Mouse (Mus musculus) skeletal muscle tissue, postnatal 0 days (tissue): Measurements from ENCODE around the gene Otc. TPM values are rescaled to one million over a fixed set of nuclear protein-coding genes. Genes with fewer than 3 reads are reported as not detected.

Experiments used
- polyA plus RNA-seq: library from polyadenylated mRNA; unstranded; fragments of >200 nt; fragmentation: Nextera tagmentation; extraction: Ambion mirVana; gene quantifications from 2 replicates; pipeline ENCODE4 v1.2.1, GENCODE M21; 2015

Otc gene
- polyA plus RNA-seq, result 0.05 TPM in 1 of 2 replicates, not detected in the other

DNA sequence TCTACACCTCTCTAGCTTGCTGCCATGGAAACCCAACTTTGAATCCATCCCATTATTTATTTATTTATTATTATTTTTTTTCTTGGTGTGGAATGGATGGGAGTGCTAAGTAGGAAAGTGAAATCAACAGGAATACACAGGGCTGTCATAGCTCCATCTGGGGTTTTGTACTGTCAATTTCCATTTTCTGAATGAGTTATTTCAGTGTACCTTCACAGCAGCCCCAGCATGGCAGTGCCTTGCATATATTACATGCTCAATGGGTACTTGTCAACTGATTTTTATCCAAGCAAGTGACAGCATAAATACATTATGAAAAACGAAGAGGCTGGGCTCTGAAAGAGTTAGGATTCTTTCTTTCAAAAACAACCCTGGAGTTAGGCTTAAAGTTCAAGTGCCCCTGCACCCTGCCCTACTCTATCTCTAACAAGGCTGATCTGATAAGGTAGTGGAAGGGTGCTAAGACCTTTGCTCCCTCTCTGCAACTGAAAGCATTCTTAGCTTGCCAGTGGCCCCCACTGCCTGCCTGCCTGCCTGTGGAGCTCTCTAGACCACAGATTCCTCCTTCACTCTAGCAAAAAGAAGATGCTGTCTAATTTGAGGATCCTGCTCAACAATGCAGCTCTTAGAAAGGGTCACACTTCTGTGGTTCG, at the start of gene Otc:
TSS of gene Otc (plus strand) at position 454 of the 653 bp plus-strand sequence.

GRCm38 (mm10) chrX:10216410-10216949, 35.6 kb upstream of the Otc start, which contains the start of gene Rpgr:
Rpgr (minus strand) TSS chrX:10216920.

Other genes starting within 250 kb of the Otc start
- 45.3 and 45.5 TPM in 2 replicates for gene Srpx, start 134.6 kb upstream of the Otc start, polyA plus RNA-seq
- gene Rpgr, start 35.4 kb upstream of the Otc start, polyA plus RNA-seq, result 6.2 and 6.6 TPM in 2 replicates
- 152 TPM in 2 replicates for gene Tspan7, start 232.9 kb downstream of the Otc start, polyA plus RNA-seq